27 mouse cellular contexts compared by ENCODE assay signal in genomic region chr10:62036815-62037214, GRCm38 (mm10). TPM values are rescaled to one million over a fixed set of nuclear protein-coding genes. Genes with fewer than 3 reads are reported as not detected.
"Had no signal": no experiment of that assay in that cellular context is flagged by ENCODE, and none has a peak within 500 bp of the region (broad histone marks: within the 10 kb centered on the region; RNA-seq: fewer than 3 reads in every experiment).

No protein-coding gene starts in this region.

- DNase-seq: gastrocnemius, adult 2 months; gastrocnemius, postnatal 10 days; gastrocnemius, postnatal 25 days; heart, adult 18-20 months; heart, postnatal 10 days; heart, postnatal 4 days; kidney, adult 18-20 months; kidney, adult 8-10 months; kidney, postnatal 10 days; kidney, postnatal 25 days; kidney, postnatal 4 days; liver; liver, embryonic 13.5 days had no signal

- H3K9ac ChIP-seq: heart, embryonic 12.5 days; hindbrain, embryonic 12.5 days; hindbrain, embryonic 14.5 days; intestine, embryonic 15.5 days; limb, embryonic 12.5 days; liver, embryonic 13.5 days had no signal

- H3K27ac ChIP-seq: gastrocnemius, adult 2 months; heart, embryonic 10.5 days; hindbrain, embryonic 10.5 days; hindbrain, embryonic 12.5 days; hindbrain, embryonic 14.5 days; layer of hippocampus, adult 2 months; left cerebral cortex, adult 2 months; limb, embryonic 10.5 days; limb, embryonic 12.5 days; liver, embryonic 13.5 days had no signal

- H3K4me1 ChIP-seq: hindbrain, embryonic 12.5 days; intestine, embryonic 15.5 days; limb, embryonic 12.5 days; liver, embryonic 13.5 days had no signal

- ATAC-seq: hindbrain, embryonic 16.5 days; inflammation-experienced regulatory T-cells, adult 6 months; intestine, postnatal 0 days had no signal

- H3K27me3 ChIP-seq: heart, embryonic 12.5 days; hindbrain, embryonic 12.5 days; intestine, embryonic 15.5 days; limb, embryonic 12.5 days; liver, embryonic 13.5 days had no signal

- H3K36me3 ChIP-seq: heart, embryonic 10.5 days; heart, embryonic 12.5 days; hindbrain, embryonic 10.5 days; hindbrain, embryonic 12.5 days; intestine, embryonic 15.5 days; limb, embryonic 10.5 days; limb, embryonic 12.5 days; liver, embryonic 13.5 days had no signal

- H3K9me3 ChIP-seq: intestine, embryonic 15.5 days had no signal

- H3K4me3 ChIP-seq: gastrocnemius, adult 2 months; heart, embryonic 10.5 days; heart, embryonic 12.5 days; hindbrain, embryonic 10.5 days; hindbrain, embryonic 12.5 days; intestine, embryonic 15.5 days; layer of hippocampus, adult 2 months; left cerebral cortex, adult 2 months; limb, embryonic 10.5 days; limb, embryonic 12.5 days; liver, embryonic 13.5 days had no signal

RNA-seq across cellular contexts. Expression of gene Col13a1, which starts 57.9 kb away (rescaled TPM):
- total RNA-seq: granulocyte monocyte progenitor cell, adult 5-6 weeks had no signal
- polyA plus RNA-seq: inflammation-experienced regulatory T-cells, adult 6 months had no signal
